Mouse (Mus musculus) forebrain, embryonic 16.5 days (tissue): ENCODE measurements around the gene Arhgap10. TPM values are rescaled to one million over a fixed set of nuclear protein-coding genes. Genes with fewer than 3 reads are reported as not detected.

ENCODE experiments used
- ATAC-seq: fragments of 200-750 bp; cut with Nextera tagmentation; 2 replicates; pipeline ENCODE4 v1.8.0; 2017; ENCODE audit warnings: mild to moderate bottlenecking, moderate library complexity
- H3K27ac ChIP-seq: fragments of 300-500 bp; sonication (generic); 2 replicates; pipeline ENCODE4 v1.5.1; 2014; ENCODE audit warnings: low read length, control low read depth
- H3K27me3 ChIP-seq: fragments of 300-500 bp; sonication (generic); replicated peaks from 2 replicates; pipeline ENCODE4 v1.6.1; 2014; ENCODE audit warnings: low read length; ENCODE audit not compliant: control insufficient read depth, insufficient read depth
- H3K36me3 ChIP-seq: fragments of 300-500 bp; sonication (generic); 2 replicates; pipeline ENCODE4 v1.6.1; 2014; ENCODE audit not compliant: control insufficient read depth, insufficient read depth
- H3K4me1 ChIP-seq: fragments of 300-500 bp; sonication (generic); replicated peaks from 2 replicates; pipeline ENCODE4 v1.6.1; 2014; ENCODE audit warnings: low read length; ENCODE audit not compliant: control insufficient read depth, insufficient read depth
- H3K4me2 ChIP-seq: fragments of 300-500 bp; sonication (generic); 2 replicates; pipeline ENCODE4 v1.6.1; 2014; ENCODE audit warnings: mild to moderate bottlenecking, low read length, control low read depth
- H3K4me3 ChIP-seq: fragments of 300-500 bp; sonication (generic); replicated peaks from 2 replicates; pipeline ENCODE4 v1.5.1; 2014; ENCODE audit warnings: mild to moderate bottlenecking, low read length, control low read depth
- H3K9ac ChIP-seq: fragments of 300-500 bp; sonication (generic); replicated peaks from 2 replicates; pipeline ENCODE4 v1.6.1; 2014; ENCODE audit warnings: low read depth, low read length, control low read depth
- H3K9me3 ChIP-seq: fragments of 300-500 bp; sonication (generic); 2 replicates; pipeline ENCODE4 v1.6.1; 2016; ENCODE audit warnings: low read length; ENCODE audit not compliant: control insufficient read depth
- WGBS: fragments of 180-500 bp; shearing (Covaris S2); extraction: QIAGEN DNeasy Blood & Tissue Kit; methylation state at CpG from one replicate; pipeline ENCODE4 v1.1.7; 2014; 5-methylcytosine and 5-hydroxymethylcytosine counted together
- polyA plus RNA-seq: library from polyadenylated mRNA; unstranded; fragments of >200 nt; fragmentation: Nextera tagmentation; extraction: Ambion mirVana; gene quantifications from 2 replicates; pipeline ENCODE4 v1.2.1, GENCODE M21; 2015

Gene Arhgap10
- polyA plus RNA-seq: 3.7 and 3.9 TPM in 2 replicates

DNA sequence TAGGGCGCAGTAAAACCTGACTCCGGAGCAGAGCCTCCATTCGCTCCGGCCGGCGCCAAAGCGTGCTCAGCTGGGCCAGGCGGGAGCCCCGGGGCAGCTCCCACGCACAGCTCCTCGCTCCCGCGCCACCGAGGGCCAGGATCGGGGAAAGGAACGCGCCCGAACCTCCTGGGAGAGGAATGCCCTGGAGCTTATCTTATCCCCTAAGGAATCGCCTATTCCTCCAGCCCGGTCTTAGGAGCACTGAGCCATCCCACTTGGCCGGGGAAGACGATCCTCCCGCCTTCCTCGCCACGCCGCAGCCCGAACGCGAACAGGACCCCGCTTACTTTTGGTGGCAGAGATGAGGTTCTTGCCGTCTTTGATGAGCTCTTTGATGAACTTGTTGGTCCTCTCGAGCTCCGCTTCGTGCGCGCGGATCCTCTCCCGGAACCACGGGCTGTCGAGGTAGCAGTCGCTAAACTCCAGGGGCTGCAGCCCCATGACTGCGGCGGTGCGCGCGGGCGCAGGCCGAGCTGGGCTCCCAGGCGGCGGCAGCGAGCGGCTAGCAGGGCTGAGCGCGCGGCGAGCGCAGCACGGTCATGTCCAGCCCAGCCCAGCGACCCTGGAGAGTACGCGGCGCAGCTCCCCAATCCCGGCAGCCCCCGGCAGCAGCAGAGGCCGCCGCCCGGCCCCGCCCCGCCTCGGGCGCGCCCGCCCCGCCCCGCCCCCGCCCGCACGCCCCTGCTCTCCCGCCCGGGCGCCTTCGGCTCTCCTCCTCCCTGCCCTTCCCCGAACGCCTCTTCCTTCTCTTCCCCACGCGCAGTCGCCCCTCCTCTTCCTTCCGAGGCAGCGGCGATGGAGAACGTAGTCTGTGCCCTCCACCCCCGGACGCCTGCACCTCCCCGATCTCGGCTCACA lies at the start of gene Arhgap10:
Gene Arhgap10, minus strand, starts transcription at position 653 of the 900 bp plus-strand sequence.
- Histone ChIP-seq H3K4me2 (peak within 1 kb of the TSS; percentile 95), H3K4me3 (peak within 1 kb of the TSS; percentile 79), H3K36me3 (no peaks in the 10 kb centered on the region), H3K27me3 (0 out of 2 replicates have a peak, but pooled peaks cover 3% of the 10 kb centered on the region), H3K9me3 (no peaks in the 10 kb centered on the region), H3K4me1 (peaks cover 12% of the 10 kb centered on the region), H3K27ac (no peak within 1 kb of the TSS), H3K9ac (peak within 1 kb of the TSS; percentile 70)
- under 1% methylated on average over 62 of the region's 95 CpGs for WGBS
- peak; percentile 91 for ATAC-seq

DNA sequence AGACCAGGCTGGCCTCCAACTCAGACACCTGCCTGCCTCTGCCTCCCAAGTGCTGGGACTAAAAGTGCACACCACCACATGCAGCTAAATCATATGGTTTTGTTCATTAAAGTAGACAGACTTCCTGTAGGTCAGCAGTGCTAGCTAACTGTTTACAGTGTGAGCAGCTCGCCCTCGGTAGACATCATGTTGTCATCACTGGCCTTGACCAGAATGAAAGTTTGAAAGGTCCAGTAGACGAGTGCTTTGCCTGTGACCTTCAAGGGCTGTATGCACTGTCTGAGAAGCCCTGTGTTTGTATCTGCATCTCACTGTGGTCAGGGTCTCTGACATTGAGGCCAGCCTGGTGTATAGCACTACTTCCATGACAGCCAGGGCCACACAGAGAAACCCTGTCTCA lies 43.7 kb upstream of the Arhgap10 start:
- no peak for ATAC-seq
- no peak overlapping the region for H3K27ac ChIP-seq
- WGBS: 87% methylated on average over 3 of the region's 3 CpGs

DNA sequence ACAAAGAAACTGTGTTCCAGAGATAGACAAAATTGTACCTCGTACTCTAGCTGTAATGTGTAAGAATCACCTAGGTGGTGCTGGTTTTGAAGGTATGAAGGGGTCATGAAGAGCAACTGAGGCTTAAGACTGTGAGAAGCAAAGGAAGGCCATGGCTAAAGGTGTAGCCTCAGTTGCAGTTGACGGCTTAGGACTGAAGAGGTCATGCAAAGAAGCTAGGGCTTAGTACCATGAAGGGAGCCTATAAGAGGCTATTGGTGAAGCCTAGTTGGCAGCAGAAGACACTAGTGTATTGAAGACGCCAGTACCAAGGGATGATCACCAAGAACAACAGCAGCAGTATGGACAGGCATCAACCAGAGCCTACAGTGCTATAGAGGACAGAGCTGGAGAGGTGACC lies 34.7 kb upstream of the Arhgap10 start:
- H3K27ac ChIP-seq: no peak overlapping the region
- ATAC-seq: no peak
- no peak overlapping the region for H3K4me2 ChIP-seq
- 97% methylated on average over 3 of the region's 3 CpGs for WGBS
- no peaks in the 10 kb centered on the region for H3K9me3 ChIP-seq
- no peak overlapping the region for H3K9ac ChIP-seq
- no peaks in the 10 kb centered on the region for H3K27me3 ChIP-seq
- H3K4me3 ChIP-seq: no peak overlapping the region
- H3K36me3 ChIP-seq: peaks cover 32% of the 10 kb centered on the region
- H3K4me1 ChIP-seq: peaks cover 14% of the 10 kb centered on the region

More for the DNA sequence above, 43.7 kb upstream of the Arhgap10 start:
- Histone ChIP-seq H3K27me3 (no peaks in the 10 kb centered on the region), H3K9me3 (no peaks in the 10 kb centered on the region), H3K9ac (no peak overlapping the region), H3K4me1 (no peaks in the 10 kb centered on the region), H3K4me3 (no peak overlapping the region), H3K4me2 (no peak overlapping the region), H3K36me3 (peaks cover 38% of the 10 kb centered on the region)

DNA sequence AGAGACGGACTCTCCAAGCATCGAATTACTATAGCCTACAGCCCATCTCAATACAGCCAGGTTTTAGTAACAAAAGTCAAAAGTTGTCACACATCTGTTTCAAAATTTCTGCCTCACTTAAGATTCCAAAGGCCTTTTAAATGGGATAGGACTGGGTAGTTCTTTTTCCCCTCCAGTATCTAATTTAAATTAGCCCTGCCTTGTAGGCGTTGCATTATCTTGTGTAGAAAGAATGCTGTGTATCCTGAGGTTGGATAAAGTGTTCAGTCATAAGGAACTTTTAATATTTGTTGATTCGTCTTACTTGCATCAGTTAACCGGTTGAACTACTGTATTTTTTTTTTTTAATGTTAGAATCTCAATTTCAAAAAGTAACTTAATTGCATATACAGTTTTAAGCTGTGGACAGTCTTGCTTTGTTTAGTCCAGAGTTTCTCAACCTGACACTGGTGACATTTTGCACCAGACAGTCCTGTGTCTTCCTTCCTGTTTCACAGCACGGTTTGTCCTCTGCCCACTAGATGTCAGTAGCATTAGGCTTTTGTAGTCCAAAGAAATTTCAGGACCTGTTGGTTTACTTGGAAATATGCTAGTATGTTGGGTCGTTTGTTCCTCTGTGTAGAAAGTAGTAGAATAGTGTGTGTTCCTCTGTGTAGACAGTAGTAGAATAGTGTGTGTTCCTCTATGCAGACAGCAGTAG lies 32.3 kb upstream of the Arhgap10 start:
- no peak for ATAC-seq
- no peaks in the 10 kb centered on the region for H3K27me3 ChIP-seq
- peak overlapping the region; percentile 76 for H3K4me2 ChIP-seq
- 20% methylated on average over 7 of the region's 7 CpGs for whole genome bisulfite sequencing
- peak overlapping the region; percentile 97 for H3K9ac ChIP-seq
- H3K4me1 ChIP-seq: peaks cover 14% of the 10 kb centered on the region
- peak overlapping the region; percentile 100 for H3K4me3 ChIP-seq
- no peak overlapping the region for H3K27ac ChIP-seq
- no peaks in the 10 kb centered on the region for H3K9me3 ChIP-seq
- peaks cover 22% of the 10 kb centered on the region for H3K36me3 ChIP-seq

DNA sequence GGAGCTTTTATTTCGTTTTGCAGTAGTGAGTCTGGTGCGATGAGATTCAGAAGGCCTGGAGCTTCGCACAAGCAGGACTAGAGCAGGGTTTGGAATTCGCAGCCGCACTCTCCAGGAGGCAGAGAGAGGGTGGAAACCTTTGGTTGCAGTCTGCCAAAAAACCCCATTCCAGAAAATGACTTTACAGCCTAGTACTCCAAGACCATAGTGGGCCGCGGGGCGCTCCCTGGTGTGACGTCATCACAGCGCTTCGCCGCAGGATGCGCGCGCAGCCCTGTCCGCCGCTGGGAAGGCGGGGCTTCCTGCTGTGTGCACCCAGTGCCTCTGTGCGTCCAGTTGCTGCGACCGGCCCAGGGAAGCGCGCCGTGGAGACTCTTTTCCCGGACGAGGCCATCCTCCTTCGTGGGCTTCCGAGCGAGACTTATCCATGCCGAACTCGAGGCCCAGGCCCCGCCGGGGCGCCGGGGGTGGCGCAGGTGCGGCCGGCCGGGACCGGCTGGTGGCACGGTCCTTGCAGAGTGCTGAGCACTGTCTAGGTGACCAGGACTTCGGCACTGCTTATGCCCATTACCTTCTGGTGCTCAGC lies 31.5 kb upstream of the Arhgap10 start, which contains the start of gene Prmt9:
Gene Prmt9, plus strand, starts transcription at position 277 of the 586 bp plus-strand sequence.
- Histone ChIP-seq H3K9ac (peak within 1 kb of the TSS; percentile 97), H3K9me3 (no peaks in the 10 kb centered on the region), H3K27ac (peak within 1 kb of the TSS; percentile 75), H3K36me3 (peaks cover 22% of the 10 kb centered on the region), H3K4me1 (peaks cover 14% of the 10 kb centered on the region), H3K4me3 (peak within 1 kb of the TSS; percentile 100), H3K4me2 (peak within 1 kb of the TSS; percentile 76), H3K27me3 (no peaks in the 10 kb centered on the region)
- ATAC-seq: peak; percentile 96
- WGBS: 3% methylated on average over 42 of the region's 42 CpGs

DNA sequence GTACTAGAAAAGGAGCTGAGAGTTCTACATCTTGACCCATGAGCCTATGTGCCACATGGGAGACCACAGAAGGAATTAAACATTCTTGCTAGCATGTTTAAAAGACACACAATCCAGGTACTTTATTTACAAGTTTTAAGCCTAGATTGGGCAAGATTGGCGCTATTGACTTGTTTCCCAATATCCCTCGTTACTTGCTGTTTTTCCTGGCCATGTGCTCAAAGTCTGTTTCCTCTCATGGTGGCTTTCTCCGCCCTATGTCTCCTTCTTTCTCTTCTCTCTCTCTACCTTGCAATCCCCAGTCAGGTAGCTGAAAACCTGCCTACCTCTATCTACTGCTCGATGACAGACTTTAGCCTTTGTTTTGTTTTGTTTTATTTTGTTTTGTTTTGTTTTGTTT lies 27.9 kb upstream of the Arhgap10 start:
- 92% methylated on average over 4 of the region's 4 CpGs for WGBS
- no peaks in the 10 kb centered on the region for H3K9me3 ChIP-seq
- no peak for ATAC-seq

DNA sequence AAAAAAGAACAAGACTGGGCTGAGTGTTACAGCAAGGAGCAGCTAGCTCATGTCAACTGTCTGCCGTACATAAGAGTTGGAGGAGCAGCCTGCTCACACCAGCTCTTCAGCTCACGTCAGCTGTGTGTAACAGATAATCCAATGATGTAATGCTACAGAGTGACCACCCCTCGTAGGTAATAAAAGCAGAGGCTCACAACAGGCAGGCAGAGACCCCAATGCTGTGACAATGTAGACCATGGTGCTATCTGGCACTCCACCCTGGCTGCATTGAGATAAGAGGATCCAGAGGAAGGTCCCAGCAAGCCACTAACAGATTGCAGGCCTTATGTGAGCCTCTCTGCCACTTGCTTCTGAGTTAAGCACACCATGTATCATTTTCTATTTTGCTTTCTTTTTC lies 26.7 kb upstream of the Arhgap10 start:
- Histone ChIP-seq H3K27me3 (no peaks in the 10 kb centered on the region), H3K9me3 (no peaks in the 10 kb centered on the region), H3K4me2 (no peak overlapping the region), H3K36me3 (no peaks in the 10 kb centered on the region), H3K27ac (no peak overlapping the region), H3K4me1 (0 out of 2 replicates have a peak, but pooled peaks cover 3% of the 10 kb centered on the region), H3K4me3 (no peak overlapping the region), H3K9ac (no peak overlapping the region)
- no peak for ATAC-seq
- WGBS: 75% methylated on average over 3 of the region's 3 CpGs

More for the DNA sequence above, 27.9 kb upstream of the Arhgap10 start:
- Histone ChIP-seq H3K27ac (no peak overlapping the region), H3K4me2 (no peak overlapping the region), H3K4me1 (peaks cover 10% of the 10 kb centered on the region), H3K4me3 (no peak overlapping the region), H3K9ac (no peak overlapping the region), H3K27me3 (no peaks in the 10 kb centered on the region), H3K36me3 (no peaks in the 10 kb centered on the region)

DNA sequence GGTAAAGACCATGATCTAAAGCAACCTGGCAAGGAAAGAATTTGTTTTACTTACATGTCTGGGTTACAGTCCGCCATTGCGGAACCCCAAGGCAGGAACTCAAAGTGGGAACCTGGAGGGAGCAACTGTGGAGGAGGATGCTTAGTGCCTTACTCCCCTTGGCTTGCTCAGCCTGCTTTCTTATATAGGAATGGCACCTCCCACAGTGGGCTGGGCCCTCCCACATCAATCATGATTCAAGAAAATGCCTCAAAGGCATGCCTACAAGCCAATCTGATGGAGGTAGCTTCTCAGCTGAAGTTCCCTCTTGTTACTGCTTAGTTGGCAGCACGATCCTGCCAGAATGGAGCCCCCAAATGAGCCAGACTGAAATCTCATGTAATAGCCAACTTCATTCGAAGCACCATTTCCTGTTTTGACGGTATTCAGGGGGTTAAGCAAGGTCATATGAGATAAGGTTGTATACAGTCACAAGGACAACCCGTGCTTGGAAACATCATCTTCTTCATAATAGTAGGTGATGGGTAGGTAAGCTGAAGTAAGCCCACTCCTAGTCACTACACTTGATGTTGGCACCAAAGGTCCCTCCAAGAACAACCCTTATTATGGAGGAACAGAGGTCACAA lies 25.5 kb upstream of the Arhgap10 start:
- H3K4me3 ChIP-seq: no peak overlapping the region
- H3K4me2 ChIP-seq: no peak overlapping the region
- ATAC-seq: no peak
- H3K27me3 ChIP-seq: no peaks in the 10 kb centered on the region
- no peaks in the 10 kb centered on the region for H3K4me1 ChIP-seq
- H3K36me3 ChIP-seq: no peaks in the 10 kb centered on the region
- no peak overlapping the region for H3K9ac ChIP-seq
- no peak overlapping the region for H3K27ac ChIP-seq
- 90% methylated on average over 6 of the region's 6 CpGs for WGBS
- H3K9me3 ChIP-seq: no peaks in the 10 kb centered on the region
